Mouse (Mus musculus) adrenal gland, postnatal 10 days (tissue): Measurements from ENCODE around the gene Dnmt3a. TPM values are rescaled to one million over a fixed set of nuclear protein-coding genes. Genes with fewer than 3 reads are reported as not detected.
A peak's percentile ranks its signal among the peaks of the same experiment; 100 is the strongest.

Experiments
- DNase-seq: peaks from one replicate; pipeline ENCODE4 v3.0.0; 2021; ENCODE audit warnings: mixed read lengths
- total RNA-seq, 2 experiments: library from RNA; stranded (reverse); gene quantifications; 2 replicates each; pipeline ENCODE4 v1.2.3; 2021

Dnmt3a gene
- total RNA-seq, 2 experiments from 2014 or later: 98.7 to 133 TPM

DNA sequence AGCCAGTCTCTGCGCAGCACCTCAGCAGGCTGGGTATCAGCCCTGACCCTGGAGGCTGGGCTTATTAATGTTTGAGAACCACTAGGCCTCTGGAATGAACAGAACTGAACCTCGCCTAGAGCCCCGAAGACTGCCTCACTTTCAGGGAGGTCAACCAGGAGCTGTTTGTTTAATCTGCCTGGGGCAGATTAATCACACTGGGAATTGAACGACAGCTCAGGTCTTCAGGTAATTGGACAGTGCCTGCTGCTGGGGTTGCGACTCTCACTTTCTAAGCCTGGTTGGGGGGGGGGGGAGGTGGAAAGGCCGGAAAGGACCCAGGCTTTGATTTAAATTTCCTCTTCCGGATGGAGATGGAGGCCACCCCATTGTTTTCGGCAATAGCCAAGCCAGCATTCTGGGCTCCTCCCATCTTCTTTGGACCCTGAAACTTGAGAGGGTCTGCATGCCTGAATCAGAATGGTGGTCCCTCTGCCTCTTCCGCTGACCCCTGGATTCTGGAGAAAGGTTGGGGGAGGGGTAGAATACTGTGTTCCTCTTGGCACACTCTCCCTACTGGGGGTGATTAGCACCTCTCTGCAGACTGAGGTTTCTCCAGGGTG is 79.2 kb downstream of the Dnmt3a start:
- no peak for DNase-seq

DNA sequence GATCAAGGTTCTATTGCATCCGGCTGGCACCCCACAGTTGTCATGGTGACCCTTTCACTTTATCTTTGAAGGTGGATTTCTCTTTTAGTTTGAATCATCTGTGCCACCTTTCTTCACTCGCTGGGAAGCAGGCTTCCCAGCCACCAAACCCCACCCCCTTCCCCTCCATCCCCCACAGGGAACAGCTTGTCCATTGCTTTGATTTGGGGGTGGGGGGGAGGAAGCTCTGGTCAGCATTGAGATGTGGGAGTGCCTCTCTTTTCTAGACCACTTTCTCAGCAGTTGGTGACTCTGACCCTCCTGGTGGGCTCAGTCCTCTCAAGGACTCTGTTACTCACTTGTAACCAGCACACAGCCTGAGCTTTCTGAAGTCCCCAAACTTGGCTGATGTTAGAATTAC is 80.8 kb downstream of the Dnmt3a start:
- DNase-seq: no peak

DNA sequence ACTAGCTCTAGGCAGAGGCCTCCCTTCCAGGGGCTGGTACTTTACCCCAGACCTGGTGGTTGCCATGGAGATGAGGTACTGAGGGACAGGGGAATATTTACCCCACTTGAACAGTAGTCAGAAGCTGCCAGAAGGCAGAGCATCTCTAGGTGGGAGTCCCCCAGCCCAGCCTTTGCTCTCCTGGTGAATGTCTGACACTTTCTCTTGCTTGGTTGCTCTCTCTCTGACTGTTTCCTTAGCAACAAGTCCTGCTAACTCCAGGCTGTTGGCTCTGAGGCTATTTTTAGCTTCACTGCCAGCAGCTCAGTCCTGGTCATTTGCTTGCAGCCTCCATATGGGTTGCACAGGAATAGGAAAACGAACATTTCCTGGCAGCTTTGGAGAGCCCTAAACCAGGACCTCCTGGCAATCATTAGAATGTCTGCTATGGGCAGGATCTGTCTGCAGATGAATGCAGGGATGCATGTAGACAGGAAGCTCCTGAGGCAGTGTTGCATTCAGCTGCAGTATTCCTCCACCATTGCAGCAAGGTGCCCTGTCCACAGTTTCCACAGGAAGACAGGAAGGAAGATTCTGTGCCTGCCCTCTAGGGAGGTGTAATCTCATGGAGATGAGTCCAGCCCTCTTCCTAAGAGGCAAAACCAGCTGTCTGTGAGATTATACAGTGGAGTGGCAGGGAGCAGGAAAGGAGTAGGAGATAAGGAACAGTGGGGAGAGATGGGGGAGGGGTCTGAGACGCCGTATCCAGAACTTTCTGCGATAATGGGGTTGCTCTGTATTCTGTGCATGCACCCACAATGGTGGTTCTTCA is 81.9 kb downstream of the Dnmt3a start:
- no peak for DNase-seq

DNA sequence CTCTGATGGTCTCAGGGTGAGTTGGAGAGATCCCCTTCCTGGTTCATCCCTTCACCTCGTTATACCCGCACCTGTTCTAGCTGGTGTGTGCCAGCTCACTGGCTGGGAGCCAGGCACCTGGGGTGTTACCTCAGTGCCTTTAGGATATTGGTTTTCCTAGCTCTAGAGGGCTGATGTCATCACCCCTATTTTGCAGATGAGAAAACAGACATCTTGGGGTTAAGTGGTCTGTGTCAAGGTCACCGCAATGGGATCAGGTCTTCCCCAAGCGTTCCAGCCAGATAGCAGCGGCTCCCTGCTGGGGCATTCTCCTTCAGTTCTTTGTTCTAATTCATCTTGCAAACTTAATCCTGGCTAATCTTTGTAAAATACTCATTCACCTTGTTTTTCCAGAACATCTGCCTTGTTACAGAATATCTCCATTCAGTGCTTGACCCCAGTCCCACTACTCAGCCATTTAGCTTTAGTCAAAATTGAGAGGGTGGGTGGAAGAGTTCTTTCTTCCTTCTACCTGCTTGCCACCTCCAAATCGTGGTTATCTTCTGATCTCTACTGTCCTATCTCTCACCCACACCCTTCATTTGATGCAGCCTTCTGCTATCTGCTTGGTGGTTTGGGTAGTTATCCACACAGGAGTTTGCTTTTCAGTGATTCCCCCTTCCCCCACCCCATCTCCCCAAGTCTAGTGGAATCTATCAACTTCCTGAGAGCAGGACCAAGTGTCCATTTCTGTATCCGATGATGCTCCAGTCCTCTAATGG is 84.2 kb downstream of the Dnmt3a start:
- no peak for DNase-seq

DNA sequence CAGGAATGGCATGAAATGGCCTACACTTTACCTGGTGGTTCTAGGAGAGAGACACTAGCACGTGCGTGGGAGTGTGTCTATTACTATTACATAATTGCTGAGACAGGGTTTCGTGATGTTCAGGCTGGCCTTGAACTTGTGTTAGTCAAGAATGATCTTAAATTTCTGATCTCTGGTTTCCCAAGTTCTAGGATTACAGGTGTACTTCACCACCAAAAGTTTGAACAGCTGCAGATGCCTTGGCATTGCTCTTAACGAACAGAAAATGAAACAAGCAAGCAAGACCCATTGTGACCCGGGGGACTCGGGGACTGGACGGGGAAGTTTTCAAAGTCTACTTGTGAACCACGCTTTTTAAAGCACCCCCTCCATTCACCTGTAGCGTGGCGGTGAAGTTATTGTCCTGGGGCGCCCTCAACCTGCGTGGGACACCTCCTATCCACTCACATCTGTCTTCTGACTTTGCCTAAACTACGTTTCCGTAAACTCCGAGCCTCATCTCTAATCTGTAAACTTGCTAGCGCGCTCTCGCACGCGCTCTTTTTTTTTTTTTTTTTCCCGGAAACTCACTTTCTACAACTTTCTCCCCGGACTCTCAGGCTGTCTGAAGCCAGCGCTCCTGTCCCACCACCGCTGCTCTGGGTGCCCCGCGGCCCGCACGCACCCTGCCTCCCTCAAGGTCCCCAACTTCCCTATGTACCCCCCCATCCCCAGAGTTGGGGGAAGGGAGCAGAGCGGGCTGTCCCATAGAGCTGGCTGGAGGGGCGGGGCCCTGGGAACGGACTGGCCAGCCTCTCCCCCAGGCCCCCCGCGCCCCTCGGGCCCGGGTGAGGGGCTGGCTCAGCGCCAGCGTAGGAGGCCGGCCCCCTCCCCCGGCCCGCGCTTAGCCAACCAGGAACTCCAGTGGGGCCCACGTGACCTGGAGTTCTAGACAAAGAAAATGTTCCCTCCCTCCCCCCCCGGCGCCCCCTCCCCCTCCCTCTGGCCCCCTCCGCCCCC is 85.2 kb downstream of the Dnmt3a start:
- DNase-seq: peak; percentile 52

DNA sequence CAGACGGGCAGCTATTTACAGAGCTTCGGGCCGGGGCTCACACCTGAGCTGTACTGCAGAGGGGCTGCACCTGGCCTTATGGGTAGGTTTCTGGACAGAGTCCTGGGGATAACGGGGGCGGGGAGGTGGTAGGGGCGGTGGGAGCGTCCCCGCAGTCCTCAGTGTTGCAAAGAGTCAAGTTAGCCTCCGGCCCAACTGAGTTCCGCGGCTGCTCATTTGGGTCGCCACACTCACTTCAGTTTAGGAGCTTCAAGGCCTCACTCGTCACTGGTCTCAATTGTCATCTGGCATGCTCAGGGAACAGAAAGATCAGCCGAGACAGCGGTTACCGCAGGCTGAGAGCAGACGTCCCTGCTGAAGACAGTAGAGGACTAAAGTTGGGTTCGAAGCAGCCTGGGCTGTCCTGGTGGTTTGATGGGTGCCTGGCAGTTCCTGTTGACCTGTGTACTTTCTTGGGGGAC is 86.0 kb downstream of the Dnmt3a start:
- DNase-seq: peak; percentile 44

DNA sequence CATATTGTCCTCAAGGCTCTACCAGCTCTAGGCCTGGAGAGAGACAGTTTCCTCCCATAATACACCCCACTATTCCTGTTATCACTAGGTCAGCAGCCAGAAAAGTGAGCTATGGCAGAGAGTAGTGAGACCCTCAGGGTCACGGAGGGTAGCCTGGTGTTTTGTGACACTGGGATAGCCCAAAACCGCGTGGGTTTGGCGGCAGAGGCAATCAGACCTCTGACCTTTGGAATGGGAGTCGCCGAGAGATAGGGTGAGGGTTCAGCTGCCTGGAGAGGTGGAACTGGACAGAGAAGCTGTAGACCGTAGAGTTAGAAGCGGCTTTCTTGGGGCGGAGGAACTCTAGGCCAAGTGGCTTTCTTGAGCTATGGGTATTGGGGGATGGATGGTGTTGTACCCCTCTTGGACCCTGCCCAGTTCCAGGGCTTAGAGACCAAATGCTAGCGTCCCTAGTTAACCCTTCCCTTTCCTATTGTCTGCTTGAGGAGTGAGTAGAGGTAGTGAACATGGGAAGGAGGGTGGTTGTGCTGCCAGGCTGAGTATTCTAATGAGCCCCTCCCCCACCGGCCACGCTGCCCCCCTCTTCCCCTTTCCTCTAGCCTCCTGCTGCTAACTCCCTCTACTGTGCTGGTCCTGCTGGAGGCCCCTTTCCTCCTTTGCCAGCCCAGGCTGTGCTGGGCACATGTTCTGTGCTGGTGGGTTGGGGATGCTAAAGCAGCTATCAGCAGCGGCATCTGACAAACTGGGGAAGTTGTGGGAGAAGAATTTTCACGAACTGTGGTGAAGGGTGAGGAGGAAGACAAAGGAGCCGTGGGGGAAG is 86.6 kb downstream of the Dnmt3a start:
- DNase-seq: no peak

DNA sequence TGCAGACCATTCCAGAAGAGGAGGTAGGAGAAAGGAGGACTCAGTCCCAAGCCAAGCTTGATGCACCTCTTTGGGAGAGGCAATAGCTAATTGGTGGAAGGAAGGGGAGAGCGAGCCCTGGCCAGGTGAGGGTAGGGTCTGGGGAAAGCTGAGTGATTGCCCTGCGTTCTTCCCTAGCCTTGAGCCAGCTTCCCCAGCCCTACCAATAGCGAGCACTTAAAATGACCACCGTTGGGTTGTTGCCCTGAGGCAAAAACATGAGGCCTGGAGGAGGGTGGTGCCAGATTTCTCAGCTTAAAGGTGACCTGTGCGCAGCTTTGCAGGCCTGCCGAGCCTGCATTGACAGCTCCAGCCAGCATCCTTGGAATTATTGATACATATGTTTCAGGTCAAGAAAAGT is 87.5 kb downstream of the Dnmt3a start:
- no peak for DNase-seq

DNA sequence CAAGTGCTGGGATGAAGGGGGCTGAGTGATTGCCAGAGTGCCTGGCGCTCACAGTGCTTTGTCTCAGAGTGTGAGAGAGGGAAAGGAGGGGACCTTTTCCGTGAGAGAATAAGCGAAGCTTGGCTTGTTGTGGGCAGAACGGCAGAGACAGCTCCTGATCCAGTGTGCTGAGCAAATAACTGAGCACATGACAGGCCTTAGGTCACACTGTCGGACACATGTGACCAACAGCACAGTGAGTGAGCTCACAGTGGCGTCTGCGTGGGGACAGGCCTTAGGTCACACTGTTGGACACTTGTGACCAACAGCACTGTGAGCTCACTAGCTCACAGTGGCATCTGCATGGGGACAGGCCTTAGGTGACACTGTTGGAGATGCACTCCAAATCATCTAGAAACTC is 88.7 kb downstream of the Dnmt3a start:
- no peak for DNase-seq

DNA sequence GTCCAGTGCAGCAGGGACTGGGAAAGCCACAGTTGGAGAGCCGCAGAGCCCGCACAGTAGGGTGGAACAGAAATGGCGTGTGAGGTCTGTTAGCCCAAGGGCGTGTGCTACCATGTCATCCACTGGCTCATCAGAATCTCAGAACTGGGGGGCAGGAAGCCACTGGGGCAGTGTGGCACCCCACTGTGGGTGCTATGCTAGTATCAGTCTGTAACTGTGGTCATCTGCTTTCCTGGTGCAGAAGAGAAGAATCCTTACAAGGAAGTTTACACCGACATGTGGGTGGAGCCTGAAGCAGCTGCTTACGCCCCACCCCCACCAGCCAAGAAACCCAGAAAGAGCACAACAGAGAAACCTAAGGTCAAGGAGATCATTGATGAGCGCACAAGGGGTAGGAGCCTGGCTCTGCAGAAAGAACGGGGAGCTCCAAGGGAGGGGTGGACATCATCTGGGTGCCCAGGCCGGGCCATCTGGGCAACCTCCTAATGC is 91.3 kb downstream of the Dnmt3a start:
- no peak for DNase-seq

DNA sequence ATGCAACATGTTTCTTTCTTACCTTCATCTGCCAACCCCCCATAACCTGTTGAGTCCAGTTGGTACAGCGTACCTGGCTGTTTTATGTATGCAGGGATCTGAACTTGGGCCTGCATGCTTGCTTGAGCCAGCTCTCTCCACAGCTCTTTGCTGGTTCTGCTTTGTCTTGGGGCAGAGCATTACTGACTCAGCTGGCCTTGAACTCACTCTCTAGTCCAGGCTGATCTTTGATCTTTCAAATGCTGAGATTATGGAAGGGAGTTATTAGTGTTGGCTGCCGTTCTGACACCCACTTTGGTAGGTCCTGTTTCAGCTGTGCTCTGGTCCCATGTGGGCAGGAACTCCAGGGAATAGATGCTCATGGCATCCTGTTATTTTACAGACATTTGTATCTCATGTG is 93.0 kb downstream of the Dnmt3a start:
- no peak for DNase-seq

DNA sequence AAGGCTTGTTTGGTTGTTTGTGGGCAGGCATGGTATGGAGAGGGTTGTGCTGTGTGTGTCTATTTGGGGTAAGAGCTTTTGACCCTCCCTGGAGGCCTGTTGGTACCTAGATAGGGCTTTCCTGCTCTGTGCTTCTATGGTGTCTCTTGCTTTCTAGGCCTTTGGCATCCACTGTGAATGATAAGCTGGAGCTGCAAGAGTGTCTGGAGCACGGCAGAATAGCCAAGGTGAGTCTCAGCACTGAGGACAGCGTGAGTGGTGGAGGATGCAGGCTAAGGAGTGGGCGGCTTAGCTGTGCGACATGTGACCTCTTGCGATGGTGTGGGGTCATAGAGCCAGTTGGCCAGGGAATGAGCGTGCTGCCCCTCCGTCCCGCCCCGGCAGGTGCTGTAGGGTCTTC is 99.6 kb downstream of the Dnmt3a start:
- no peak for DNase-seq

DNA sequence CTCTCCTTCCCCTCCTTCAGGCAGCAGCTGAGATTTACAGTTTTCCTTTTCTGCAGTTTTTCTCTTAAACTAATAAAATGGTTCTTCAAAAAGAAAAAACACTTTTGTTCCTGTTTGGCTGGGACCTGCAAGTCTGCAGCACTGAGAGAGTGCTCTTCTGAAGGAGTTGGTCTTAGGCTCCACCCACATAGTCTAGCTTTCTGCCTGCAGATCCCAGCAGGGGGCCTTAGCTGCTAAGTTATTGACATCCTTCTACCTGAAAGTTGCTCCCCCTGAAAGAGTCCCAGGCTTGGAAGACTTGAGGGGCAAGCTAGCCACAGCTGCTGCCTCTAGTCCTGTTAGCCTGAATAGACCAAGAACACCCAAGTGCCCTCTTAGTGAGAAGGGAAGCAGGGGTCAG is 100.5 kb downstream of the Dnmt3a start:
- DNase-seq: no peak

DNA sequence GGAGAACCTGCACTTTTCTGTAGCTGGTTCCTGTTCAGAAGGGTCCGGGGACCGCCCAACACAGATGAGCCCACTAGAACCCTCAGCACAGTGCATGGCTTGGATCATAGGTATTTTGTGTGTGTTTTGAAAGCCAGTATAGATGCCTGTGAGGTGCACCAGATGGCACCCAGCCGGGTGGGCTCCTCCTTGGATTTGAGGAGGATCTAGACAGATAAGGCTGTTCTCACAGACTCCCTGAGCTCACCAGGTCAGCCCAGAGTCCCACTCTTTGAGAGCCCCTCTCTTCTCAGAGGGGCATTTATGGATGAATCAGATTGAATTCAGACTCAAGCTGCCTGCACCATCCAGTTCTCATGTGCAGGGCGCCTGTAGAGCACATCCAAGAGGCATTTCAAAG is 101.2 kb downstream of the Dnmt3a start:
- no peak for DNase-seq

DNA sequence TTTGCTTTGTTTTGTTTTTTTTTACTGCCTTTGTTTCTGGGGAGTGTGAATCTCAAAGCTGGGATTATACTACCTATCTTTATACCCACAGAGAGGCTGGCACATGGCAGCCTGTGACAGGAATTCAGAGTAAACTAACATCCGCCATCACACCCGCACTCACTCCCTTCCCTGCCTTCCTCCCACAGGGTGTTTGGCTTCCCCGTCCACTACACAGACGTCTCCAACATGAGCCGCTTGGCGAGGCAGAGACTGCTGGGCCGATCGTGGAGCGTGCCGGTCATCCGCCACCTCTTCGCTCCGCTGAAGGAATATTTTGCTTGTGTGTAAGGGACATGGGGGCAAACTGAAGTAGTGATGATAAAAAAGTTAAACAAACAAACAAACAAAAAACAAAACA is 101.6 kb downstream of the Dnmt3a start:
- no peak for DNase-seq

DNA sequence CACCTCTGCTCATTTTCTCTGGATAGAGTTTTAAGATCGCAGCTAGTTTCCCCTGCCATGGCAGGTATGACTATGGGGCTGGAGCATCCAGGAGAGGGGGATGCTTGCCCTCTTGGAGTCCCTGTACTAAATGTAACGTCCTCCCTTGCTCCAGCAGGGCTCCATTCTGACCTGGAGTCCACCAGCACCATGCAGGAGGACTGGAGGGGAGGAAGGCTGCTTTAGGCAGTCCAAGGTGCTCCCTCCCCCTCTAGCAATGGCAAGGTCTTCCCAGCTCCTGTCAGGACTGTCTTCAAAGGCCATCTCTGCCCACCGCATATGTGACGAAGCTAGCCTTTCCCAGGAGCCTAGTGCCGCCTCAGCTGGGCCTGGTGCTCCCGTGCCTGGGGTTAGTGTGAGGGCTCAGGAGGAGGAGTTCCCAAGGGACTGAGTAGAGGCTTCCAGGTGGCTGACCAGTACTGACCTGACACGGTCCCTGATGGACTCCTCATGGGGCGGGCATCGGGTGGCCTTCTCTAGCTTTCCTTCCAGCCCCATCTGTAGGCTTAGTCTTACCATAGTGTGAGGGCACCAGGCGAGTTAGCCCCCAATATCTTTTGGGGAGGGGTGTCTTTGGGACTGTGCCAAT is 104.8 kb downstream of the Dnmt3a start:
- no peak for DNase-seq

DNA sequence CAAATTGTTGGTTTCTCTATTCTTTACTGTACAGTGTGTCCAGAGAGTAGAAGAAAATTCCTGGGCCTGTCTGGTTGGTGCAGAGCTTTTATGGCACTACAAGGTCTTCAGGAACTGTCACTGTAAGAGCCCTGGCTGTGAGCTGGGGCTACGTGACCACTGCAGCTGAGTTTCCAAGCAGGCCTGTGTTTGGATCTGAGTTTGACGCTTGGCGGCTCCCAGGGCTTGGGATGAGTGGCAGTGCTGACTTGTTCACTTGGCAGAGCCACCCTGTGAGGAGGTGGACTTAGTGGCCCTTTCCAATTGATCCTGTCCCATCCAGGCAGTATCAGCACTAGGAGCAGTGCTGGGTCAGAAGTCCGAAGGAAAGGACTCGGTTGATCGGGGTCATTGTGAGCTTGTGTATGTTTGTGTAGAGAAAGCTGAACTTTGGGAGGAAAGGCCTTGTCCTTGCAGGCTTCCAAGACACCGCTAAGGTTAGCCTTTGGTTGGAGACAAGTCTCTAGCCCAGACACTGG is 106.1 kb downstream of the Dnmt3a start:
- no peak for DNase-seq

DNA sequence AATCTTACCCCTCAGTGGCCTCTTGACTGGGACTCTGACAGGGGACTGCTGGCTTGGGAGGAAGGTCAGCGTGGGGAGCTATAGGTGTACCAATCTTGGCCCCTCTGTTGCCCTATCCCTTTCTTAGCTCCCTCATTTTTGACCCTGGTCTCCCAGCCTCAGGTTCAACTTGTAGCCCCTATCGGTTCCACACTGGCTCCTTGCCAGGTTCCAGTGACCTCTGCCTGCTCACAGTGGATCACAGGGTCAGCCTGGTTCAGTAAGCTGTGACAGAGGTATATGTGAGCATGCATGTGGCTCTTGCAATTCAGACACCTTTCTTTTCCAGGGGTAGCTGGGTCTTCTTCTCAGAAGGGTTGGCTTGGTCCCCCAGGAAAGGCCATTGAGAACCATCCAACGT is 110.0 kb downstream of the Dnmt3a start:
- DNase-seq: no peak

DNA sequence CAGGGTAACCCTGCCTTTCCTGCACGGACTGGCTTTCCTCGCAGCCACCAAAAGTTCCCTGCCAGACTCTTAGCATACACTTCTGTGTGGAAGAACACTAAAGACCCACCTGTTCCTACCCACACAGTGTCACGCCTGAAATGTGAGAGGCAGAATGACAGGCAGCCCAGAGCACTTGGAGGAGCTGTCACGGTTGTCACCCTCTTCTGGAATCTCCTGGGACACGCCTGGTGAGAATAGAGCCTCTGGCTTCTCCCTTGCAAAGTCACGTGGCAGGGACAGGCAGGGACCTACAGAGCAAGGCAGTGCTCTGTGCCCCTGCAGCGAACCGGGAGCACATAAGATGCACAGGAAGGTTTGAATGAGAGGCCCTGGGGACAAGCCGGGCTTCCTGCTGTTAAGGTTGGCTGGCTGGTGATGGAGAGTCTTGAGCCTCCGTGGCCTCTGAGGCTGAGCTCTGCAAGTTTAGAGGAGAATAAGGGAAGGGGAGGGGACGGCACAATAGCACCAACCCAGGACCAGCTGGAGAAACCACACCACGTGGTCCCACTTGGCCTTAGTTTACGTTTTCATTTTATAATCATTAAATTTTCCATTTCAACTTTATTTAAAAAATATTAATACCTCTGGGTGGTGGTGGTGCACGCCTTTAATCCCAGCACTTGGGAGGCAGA is 112.0 kb downstream of the Dnmt3a start:
- no peak for DNase-seq

DNA sequence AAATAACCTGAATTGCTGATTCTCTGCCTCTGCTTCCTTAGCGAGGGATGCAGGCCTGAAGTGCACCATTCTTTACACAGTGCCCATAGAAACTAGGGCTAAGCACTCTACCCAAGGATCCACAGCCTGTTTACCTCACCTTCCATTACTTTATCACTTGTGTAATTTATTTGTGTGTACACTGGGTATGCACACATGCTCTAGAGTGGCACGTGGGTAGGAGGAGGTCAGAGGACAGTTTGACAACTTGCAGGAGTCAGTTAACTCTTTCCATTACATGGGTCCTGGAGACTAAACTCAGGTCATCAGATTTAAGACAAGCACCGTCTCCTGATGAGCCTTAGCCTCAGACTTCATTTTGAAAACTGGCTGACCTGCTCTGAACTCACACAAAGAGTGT is 112.8 kb downstream of the Dnmt3a start:
- no peak for DNase-seq
